Mouse (Mus musculus): ENCODE measurements around the gene Dnah2.

Gene Dnah2

DNA sequence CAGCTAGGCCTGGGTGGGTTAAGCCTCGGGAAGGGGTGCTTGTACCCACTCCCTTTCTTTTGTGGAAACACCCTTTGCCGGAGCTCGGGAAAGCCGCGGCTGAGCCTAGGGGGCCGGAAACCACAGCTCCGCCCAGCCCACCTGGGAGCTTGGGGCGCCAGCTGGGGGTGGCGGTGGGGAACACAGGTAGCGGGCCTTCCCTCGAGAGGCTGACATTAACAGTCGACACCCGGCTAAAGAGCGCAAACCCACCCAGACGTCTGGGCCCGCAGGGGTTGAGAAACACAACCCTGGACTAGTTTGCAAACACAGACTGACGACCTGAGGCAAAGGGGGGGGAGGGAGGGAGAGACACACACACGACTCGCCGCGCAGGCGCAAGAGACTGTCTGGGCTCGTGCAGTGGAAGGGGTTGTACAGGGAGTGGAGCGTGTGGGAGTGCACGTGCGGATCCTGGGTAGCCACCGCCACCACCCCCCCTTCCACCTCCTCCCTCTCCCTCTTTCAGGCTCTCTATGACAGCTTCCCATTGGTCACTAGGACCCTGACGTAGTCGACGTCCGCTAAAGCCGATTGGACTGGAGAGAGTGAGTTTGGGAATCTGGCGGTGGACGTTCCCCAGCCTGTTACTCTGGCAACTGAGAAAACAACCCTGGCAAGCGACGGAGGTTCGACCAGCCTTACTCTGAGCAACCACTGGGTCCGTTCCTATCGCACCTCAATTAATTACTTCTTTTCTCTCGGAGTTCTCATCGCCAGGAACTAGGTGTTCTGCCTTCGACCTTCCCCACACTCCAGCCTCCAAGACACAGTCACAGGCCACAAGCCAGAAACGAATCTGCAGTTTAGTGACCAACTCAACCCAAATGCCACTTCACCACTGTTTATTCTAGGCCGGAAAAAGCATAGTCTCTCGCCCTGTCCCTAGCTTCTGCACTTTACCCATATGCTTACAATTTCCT lies 130.1 kb downstream of the Dnah2 start:
- DNase-seq (ENCODE audit: low read depth) = peak; percentile 91

DNA sequence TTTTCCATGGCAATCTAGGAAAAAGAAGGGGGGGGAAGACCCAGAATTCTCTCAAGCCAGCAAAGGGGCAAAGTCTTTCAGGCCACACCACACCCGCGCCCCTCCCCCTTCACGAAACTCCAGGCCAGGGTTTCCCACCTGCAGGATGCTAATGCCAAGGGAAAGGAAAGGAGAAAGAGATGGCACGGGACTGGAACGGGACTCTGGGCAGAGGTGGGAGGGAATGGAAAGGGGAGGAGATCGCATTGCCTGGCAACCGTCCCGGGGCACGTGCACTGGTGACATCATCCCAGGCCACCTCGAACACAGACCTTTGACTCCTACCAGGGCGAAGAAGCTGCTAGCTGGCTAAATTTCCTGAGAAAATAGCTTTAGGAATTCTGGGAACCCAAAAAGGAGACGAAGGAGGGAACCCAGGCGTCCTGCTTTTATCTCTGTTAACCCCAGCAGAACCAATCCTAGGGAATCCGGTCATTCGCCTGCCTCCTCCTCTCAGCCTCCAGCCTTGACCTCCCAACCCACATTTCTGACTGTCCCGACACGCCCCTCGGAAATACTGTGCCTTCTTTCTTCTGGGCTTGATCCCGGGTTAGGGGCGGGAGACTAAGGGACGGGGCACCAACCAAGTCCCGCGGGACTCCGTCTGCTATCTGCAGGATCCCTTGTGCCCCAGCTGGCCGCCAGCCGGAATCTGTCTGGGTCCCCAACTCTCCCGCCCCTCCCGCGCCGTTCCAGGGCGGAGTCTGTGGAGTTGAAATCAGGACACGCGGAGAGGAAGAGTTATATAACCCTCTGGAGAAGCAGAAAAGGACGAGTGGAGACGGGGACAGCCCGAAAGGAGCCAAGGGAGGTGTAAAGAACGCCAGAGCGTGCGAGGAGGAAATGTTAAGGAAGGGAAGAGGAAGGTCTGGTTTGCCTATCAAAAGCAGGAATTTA lies 131.2 kb downstream of the Dnah2 start:
- peak; percentile 75 for DNase-seq (ENCODE audit: low read depth)

DNA sequence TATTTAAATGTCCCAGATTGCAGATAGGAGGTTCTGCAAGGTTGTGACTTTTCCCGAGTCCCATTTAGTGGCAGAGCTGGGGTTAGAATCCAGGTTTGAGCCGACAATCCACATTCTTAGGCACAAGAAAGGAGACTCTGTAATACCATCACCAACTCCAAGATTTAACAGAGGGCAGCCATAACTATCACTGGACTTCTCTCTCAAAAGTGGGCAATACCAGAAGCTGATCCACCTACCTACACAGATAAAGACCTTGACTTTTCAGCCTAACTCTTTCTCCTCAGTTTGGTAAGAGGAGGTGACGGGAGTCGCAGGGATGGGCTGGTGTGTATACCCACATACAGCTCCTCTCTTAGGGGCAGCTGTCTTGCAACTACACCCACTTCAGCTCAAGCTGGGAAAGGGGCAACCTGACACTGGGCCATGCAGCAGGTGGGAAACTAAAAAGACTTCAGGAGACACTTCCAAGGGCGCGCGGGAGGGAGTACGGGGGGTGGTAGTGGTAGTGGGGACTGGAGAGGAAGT lies 131.9 kb downstream of the Dnah2 start:
- no peak for DNase-seq (ENCODE audit: low read depth)

DNA sequence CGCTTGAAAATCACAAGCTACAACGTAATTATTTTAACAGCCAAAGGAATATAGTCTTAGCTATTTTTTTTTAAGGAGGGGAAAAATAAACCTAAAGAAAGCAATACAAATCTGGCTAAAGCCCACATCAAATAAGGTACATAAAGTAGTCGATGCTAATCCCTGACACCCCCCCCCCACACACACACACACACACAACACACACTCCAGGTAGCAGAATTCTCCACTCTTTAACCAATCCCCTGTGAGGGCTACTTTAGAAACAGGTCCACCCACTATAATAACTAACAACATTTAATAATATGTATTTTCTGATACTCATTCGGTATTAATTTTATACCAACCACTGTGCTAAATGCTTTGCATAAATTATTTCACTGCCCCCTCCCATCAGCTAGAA lies 132.4 kb downstream of the Dnah2 start:
- no peak for DNase-seq (ENCODE audit: low read depth)

DNA sequence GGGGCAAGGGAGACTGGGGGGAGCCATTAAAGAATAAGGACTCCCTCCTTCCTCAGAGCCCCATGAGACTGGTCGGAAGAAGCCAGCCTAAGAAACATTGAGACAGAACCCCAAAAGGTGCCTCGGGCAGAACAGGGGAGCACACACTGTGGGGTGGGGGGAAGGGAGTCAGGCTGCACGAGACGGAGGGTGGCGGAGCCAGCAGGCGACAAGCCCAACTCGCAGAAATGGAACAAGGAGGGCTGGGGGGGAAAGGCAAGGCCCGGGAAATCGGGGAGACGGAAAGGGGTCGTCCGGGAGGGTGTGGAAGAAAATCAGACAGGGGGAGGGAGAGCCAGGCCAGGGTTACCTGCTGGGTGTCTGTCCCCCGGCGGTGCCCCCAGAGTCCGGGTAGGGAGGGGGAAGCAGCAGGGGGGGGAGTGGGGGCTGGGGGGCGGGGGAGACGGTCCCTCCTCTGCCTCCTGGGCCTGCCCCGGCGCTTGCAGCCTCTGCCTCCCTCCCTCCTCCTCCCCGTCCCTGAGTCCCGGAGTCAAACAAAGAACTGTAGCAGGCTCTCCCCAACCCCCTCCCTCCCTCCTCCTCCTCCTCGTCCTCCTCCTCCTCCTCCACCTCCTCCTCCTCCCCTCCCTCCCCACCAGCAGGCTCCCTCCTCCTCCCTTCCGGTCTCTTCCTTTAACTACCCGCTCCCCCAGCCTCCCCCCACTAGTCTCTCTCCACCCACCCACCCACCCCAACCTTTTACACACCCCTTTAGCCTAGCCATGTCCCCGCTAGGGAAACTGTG lies 133.1 kb downstream of the Dnah2 start:
- DNase-seq (ENCODE audit: low read depth) = peak; percentile 58

DNA sequence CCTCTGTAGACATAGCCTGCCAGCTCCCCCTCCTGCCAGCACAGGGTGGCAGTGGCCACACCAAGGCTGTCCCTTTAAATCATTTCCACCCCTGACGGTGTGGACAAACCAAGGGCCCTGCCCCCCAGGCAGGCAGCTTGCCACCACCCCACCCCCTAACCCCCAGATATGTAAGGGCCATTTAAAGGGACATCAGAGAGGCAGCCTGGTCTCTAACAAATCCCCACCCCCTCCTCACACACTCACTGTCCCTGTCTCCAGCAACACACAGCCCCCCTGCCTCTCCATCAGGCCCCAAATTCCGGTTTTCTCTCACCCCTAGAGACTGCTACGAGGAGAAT lies 133.6 kb downstream of the Dnah2 start:
- no peak for DNase-seq (ENCODE audit: low read depth)

DNA sequence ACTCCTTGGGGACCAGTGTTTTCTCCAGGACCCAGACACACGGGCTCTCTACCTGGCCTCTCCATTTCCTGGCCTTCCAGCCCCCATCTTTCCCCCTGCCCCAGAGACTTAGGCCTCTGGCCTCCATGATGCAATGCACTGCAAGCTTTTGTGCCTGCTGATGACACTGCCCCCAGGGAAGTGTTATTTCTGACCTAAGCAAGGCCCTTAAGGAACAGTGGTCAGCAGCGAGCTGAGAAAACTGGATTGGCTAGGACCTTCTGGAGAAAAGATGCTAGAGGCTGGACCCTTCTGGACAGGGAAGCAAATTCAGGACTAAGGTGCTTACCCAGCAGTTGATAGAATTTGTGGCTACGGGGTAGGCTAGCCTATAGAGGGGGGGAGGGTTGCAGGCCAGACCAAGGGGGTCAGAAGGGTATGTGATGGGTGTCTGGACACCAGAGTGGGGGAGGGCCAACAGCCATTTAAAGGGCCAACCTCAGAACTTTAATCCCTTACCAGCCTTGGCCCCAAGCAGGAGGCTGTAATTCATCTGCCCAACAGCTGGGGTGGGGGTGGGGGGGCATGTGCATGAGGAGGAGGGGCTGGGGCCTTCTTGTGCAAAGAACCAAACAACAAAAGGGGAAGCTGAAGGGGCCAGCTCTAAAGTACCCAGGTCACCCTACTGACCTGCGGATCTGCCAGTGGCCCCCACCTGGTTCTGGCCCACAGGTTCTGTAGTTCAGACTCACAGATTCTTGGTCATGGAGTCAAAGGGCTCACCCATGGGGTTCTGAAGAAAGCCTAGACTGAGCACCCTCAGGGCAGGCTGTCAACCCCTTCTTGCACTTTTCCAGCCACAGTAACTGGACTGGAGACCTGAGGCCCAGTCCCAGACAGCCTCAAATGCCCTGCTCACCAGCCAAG lies 134.2 kb downstream of the Dnah2 start:
- DNase-seq (ENCODE audit: low read depth) = no peak

DNA sequence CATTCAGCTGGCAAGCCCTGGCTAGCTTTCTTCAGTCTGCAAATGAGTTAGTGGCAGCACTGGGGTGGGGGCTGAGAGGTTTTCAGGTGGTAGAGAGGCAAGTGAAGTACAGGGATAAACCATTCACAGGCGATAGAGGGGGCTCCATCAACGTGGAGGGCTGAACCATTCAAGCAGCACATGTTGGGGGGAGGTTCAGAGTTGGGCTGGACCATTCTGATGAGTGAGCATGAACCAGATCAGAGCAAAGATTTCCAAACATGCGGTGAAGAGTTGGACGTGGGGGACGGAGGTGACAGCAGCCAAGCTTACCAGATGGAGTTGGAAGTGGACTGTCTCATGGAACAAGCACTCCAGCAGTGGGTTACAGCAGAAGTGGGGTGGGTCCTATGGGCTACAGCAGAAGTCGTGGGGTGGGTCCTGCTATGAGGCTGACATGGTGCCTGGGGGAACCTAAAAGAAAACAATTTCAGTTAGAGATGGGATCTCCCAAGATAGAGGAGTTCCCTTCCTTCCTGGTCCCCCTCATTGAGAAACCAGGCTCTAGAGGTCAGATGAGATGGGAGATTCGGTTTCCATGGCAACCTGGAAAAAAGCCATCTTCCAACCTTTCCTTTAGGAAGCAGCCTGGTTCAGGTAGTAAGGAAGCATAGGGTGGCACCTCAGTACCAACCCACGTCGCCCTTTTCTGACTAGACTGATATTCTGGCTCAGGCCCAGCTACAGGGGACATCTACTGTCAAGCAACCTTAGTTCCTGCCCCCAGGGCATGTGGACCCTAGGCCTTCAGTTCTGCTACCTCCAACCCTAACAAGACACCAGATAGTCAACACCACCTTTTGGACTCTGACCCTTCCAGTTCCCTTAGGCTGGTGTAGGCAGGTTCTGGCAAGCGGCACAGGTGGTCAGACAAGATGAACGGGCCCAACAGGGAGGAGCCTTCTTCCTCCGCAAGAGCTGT lies 135.4 kb downstream of the Dnah2 start, which contains the start of gene Kdm6b:
Gene Kdm6b (minus strand): TSS at position 455 of the 961 bp plus-strand sequence.
- no peak for DNase-seq (ENCODE audit: low read depth)

DNA sequence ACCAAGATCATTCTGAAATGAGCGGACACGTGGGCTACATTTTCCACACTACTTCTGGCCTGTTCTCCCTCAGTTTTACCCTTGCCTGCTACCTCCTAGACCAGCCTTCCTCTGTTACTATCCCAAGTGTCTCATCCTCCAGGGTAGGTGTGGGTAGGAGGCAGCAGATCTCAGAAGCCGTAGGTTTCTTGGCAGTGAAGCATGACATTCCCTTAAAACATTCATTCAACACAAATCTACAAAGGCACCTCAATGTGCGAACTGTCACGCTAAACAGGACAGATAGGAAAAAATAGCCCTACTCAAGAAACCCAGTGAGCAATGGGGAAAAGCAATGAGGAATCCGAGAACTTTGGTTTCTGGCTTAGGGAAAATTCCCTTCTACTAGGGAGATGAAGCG lies 136.4 kb downstream of the Dnah2 start:
- no peak for DNase-seq (ENCODE audit: low read depth)

DNA sequence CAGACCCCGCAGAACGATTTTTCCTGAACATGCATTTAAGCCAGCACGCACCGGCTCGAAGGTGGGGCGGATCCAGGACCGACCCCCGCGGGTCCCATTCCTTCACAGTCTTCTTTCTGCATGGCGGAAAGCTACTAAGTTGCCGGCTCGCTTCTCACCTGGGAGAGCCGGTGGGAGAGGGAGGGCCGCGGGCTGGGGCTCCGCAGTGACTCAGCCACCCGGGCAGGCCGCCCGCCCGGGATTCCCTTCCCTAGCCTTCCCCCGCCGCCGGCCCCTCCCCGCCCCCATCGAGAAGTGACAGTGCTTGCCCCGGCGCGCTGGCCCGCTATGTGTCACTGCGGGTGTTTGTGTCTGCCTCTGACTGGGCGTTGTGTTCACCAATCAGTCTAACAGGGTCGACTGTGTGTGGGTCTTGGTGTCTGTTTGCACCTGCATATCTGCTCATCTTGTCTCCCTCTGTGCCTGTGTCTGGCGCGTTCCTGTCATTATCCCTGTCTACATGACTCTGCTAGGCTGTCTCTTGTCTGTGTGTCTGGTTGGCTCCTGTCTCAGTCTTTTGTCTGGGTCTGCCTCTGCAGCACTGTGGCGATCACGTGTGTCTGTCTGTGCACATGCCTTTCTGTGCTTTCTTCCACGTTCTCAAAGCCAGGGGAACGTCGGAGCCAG lies 137.2 kb downstream of the Dnah2 start:
- DNase-seq (ENCODE audit: low read depth) = peak; percentile 79

DNA sequence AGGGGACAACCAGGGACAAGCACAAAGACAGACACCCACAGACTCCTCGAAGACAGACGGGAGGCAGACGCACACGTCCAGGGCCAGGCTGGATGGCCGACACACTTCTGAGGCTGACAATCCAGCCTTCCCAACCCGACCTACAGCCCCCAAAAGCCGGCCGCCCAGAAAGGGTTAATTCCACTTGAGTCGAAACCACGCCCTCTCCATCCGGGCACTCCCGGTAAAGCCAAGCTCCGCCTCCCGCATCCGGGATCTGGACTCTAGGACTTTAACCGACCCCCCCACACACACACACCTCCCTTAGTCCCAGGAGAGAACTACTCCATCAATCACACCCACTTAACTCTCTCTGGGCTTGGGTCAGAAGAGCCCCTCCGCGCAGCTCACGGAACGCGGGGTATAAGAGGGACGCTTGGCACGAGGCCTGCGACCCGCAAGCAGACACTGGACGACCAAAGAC lies 137.8 kb downstream of the Dnah2 start:
- DNase-seq (ENCODE audit: low read depth) = peak; percentile 84

DNA sequence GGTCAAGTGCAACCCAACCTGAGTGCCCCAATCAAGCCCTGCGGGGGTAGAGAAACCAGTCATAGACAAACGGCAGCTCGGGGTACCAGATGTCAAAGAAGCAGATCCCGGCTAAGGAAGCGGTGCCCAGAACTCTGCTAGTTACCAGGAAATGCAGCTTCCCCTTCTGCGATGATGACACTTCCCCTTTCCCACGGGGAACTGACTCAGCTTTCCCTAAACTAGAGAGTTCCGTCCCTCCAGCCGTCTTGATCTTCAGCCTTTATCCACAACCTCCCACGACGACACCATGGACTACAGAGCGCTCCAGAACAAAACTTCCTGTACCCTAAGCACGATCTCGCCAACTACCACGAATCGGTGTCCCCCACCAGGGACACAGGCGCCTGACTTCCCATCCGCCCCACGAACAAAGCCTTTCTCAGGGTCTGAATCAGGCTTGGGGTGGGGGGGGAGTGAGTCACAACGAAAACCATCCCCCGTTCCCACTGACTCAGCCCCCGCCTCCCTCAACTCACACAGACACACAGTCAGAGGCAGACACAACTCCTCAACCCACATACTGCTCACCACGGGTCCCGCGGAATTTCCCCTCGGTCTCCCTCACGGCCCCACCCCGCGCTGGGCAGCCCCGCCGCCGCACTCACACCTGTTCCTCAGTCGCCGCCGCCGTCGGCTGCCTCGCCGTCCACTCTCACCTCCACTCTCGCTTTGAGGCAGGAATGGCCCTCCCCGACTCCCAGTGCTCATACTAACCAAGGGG lies 138.4 kb downstream of the Dnah2 start:
- DNase-seq (ENCODE audit: low read depth) = peak; percentile 91

DNA sequence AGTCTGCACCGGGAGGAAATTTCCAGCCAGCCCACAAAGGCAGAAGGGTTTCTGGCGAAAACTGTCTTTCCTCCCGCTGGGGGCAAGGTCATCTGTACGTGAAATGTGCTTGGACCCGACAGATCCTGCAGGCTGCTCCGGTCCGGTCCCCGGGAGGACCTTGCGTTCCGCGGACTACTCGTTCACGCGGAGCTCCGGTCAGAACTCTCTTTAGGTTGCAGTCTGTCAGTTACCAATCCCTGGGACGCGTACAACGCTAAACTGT lies 138.9 kb downstream of the Dnah2 start:
- DNase-seq (ENCODE audit: low read depth) = no peak

DNA sequence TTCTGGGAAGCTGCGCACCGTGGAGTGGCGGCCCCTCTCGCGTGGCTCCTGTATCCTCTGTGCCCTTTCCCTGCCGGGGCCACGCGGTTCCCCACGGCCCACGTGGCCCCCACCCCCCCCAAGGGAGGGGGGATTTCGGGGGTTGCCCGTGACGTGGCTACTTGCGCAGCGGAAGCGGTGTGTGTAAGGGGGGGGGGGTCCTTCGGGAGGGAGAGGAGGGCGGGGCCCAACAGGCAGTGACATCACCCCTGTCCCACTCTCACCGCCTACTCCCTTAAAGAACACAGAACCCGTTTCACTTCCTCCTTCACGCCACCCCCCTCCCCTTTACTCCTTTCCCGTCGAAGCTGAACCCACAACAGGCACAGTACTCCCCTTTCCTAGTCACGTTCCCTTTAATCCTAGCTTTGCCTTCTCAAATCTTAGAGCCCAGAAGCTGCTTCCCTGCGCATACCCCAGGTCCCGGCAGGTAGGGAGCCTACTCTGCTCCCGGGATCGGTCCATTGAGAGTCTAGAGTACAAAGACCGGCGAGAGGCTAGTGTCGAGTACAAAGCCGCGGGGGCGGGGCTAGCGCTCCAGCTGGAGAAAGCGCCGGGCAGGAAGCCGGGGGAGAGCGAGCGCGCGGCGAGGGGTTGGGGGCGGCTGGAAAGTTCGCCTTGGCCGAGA lies 139.4 kb downstream of the Dnah2 start:
- DNase-seq (ENCODE audit: low read depth) = peak; percentile 96

DNA sequence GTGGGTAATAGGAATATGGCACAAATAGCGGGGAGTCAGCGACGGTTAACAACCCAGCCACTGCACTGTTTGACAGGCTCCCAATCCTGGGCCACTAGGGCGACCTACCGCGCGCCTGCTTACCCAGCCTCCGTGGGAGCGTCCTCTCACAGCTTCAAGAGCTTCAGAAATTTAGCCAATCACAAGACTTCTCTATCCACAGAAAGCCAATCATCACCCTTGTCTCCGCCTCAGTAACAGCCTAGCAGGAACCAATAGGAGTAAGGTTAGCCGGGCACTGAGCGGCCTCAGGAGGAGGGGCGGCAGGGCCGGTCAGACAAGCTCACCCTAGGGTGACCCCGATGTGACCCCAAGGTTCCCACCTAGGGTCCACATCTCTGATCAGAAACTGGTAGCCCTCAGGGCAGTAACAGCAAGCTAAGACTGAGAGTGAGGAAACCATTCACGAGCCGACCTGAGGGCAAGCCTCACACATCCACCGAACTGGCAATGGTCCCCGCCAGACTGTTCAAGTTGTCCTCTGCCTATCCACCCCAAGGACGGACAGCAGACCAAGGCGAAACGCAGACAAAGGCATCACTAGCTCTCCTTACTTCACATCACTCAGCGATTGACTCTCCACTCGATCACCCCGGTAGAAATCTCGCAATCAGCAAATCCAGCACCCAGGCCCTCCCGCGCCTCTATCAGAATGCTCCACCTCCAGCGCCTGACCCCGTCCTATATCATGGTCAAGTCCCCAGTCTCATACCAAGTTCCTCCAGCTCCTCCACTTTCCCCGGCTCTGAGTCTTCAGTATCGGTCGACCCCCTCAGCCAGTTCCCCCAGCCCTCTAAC lies 140.2 kb downstream of the Dnah2 start:
- peak; percentile 93 for DNase-seq (ENCODE audit: low read depth)

DNA sequence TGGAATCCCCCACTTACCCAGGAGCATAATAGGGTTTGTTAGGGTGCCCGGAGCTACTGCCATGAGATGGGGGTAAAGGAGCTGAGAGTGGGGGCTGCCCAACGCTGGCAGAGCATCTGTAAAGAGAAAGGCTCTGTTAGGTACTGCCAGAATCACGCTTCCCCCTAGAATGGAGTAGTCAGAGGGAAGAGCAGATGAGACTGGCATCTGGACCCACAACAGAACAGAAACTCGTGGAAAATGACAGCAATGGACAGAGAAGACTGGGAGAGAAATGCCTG lies 141.2 kb downstream of the Dnah2 start:
- no peak for DNase-seq (ENCODE audit: low read depth)
